Mouse (Mus musculus): ENCODE results near the gene Slc25a38. TPM values are rescaled to one million over a fixed set of nuclear protein-coding genes. Genes with fewer than 3 reads are reported as not detected.
"Not testable (repeated sequence)": the region's sequence is repeated elsewhere in the genome, so short reads cannot be mapped to it uniquely, and the experiment has no call there.

Gene Slc25a38
- polyA plus RNA-seq, 1 experiment from 2014 or later = 37.6 TPM

DNA sequence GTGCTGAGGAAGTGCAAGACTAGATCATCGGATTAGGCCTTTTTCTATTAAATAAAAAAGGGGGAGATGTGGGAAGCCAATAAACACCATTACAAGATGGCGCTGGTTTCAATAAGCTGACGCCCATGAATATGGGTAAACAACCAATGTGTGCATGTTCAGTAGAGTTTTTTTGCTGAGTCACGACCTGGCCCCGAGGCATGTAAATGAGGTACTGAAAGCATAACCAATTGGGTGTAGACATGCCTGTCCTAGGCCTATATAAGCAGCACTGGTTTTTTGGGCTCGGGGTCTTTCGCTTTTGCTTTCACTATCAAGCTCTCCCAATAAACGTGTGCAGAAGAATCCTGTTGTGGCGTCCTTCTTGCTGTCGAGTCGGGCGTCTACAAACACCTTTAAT is 1.2 kb upstream of the Slc25a38 start:
- H3K27me3 ChIP-seq (replicated peaks); H3K4me2 ChIP-seq; H3K4me1 ChIP-seq; H3K9ac ChIP-seq; H3K9me3 ChIP-seq; ATAC-seq (ENCODE audit: insufficient read depth, low FRiP score, low read depth); H3K36me3 ChIP-seq; H3K27ac ChIP-seq; H3K4me3 ChIP-seq (replicated peaks): not testable (repeated sequence)
- 91% methylated on average over 12 of the region's 12 CpGs for WGBS

DNA sequence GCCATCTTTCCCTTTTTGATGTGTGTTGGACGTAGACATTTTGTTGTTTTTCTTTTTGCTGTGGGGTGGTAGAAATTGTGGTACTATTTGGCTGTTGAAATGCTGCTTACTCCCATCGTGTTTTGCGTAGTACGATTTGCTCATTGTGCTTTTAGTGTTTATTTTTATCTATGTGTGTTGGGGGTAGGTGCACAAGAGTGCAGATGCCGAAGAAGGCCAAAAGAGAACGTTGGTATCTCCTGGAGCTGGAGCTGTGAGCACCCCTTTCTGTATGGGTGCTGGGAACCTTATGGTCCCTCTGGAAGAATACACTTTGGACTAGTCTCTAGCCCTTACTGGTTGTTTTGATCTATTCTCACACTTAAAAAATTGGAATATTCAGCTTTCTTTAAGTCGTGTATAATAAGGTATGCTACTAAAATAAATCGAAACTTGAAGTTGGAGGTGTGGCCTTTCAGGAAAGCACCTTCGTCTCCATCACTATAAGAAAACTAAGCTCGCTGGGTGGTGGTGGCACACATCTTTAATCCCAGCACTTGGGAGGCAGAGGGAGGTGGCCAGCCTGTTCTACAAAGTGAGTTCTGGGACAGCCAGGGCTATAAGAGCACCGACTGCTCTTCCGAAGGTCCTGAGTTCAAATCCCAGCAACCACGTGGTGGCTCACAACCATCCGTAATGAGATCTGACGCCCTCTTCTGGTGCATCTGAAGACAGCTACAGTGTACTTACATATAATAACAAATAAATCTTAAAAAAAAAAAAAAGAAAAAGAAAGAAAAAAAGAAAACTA is 1.2 kb downstream of the Slc25a38 start:
- 75% methylated on average over 15 of the region's 15 CpGs for WGBS
- H3K4me3 ChIP-seq (replicated peaks) = peak overlapping the region; percentile 92

DNA sequence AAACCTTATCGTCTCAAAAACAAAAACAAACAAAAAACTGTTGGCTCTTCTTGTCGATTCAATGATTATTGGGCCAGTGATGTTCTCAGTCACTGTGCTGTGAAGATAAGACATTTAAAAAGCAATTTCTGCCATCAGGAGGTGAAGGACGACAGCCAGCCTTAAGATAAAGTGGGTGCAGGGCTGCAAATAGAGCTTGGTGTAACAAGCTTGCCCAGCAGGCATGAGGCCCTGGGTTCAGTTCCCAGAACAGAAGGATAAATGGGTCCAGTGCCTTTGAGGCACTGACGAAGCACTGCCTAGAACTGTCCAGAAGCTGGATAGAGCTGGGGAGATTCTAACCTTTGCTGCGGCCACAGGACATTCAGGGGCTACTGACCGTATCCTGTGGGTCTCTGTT is 2.3 kb downstream of the Slc25a38 start:
- no peak overlapping the region for H3K4me2 ChIP-seq
- WGBS = 83% methylated on average over 6 of the region's 6 CpGs

More for the DNA sequence above, 1.2 kb downstream of the Slc25a38 start:
- Histone ChIP-seq H3K9ac (no peak overlapping the region), H3K27me3 (replicated peaks) (no peaks in the 10 kb centered on the region), H3K27ac (peak overlapping the region; percentile 98), H3K4me1 (peaks cover 9% of the 10 kb centered on the region), H3K9me3 (no peaks in the 10 kb centered on the region), H3K4me2 (peak overlapping the region; percentile 89), H3K36me3 (no peaks in the 10 kb centered on the region)
- no peak for ATAC-seq (ENCODE audit: insufficient read depth, low FRiP score, low read depth)

DNA sequence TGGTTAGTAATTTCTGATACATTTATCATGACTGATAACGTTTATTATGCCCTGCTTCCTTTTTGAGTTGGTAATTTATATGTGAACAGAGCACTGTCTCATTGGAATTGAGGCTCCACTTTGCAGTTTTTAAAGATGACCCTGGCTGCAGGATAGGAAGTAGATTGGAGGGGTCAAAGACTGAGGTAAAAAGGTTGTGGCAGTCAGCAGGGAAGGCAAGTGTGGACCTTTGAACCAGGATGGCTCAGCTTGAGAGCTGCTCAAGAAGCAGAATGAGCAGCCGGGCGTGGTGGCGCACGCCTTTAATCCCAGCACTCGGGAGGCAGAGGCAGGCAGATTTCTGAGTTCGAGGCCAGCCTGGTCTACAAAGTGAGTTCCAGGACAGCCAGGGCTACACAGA is 3.3 kb downstream of the Slc25a38 start:
- ATAC-seq (ENCODE audit: insufficient read depth, low FRiP score, low read depth) = no peak

More for the DNA sequence above, 2.3 kb downstream of the Slc25a38 start:
- no peak overlapping the region for H3K27ac ChIP-seq
- no peak overlapping the region for H3K4me3 ChIP-seq (replicated peaks)
- H3K27me3 ChIP-seq (replicated peaks) = no peaks in the 10 kb centered on the region
- H3K4me1 ChIP-seq = peaks cover 9% of the 10 kb centered on the region
- 0 out of 2 replicates have a peak, but pooled peaks cover 3% of the 10 kb centered on the region for H3K36me3 ChIP-seq
- H3K9ac ChIP-seq = no peak overlapping the region
- ATAC-seq (ENCODE audit: insufficient read depth, low FRiP score, low read depth) = peak; percentile 5; the same call in 1 of the 2 replicates
- no peaks in the 10 kb centered on the region for H3K9me3 ChIP-seq

DNA sequence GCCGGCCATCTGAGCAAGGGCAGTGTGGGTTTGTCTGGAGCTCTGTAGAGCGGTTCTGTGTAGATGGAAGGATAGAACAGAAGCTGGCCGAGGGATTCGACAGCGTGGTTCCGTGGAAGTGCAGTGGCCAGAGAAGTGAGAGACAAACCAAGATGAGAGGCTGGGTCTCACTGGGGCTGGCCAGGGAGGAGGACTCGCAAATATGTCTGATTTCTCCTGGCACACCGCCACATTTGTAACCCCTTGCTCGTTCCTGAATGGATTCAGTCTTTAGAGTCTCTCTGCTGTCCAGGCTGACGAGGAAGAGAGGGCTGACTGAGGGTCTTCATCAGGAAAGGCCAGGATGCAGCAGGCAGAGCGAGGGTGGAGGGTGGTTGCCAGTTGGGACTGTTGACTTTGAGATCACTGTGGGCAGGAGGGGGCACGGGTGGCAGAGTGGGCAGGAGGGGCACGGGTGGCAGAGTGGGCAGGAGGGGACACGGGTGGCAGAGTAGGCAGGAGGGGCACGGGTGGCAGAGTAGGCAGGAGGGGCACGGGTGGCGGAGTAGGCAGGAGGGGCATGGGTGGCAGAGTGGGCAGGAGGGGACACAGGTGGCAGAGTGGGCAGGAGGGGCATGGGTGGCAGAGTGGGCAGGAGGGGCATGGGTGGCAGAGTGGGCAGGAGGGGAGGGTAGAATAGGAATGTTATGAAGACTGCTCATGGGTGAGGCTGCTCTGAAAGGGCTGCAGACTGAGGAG is 4.0 kb downstream of the Slc25a38 start:
- WGBS = 84% methylated on average over 16 of the region's 17 CpGs
- no peak overlapping the region for H3K27ac ChIP-seq
- ATAC-seq (ENCODE audit: insufficient read depth, low FRiP score, low read depth) = no peak
- H3K9me3 ChIP-seq = no peaks in the 10 kb centered on the region
- peaks cover 16% of the 10 kb centered on the region; the same call in 1 of the 2 replicates for H3K36me3 ChIP-seq
- H3K4me1 ChIP-seq = peaks cover 9% of the 10 kb centered on the region
- H3K9ac ChIP-seq = no peak overlapping the region
- no peaks in the 10 kb centered on the region for H3K27me3 ChIP-seq (replicated peaks)
- H3K4me2 ChIP-seq = no peak overlapping the region
- H3K4me3 ChIP-seq (replicated peaks) = no peak overlapping the region

More for the DNA sequence above, 3.3 kb downstream of the Slc25a38 start:
- no peak overlapping the region for H3K4me2 ChIP-seq
- WGBS = 87% methylated on average over 7 of the region's 7 CpGs
- no peak overlapping the region for H3K27ac ChIP-seq
- H3K9me3 ChIP-seq = no peaks in the 10 kb centered on the region
- H3K4me1 ChIP-seq = peaks cover 9% of the 10 kb centered on the region
- H3K27me3 ChIP-seq (replicated peaks) = no peaks in the 10 kb centered on the region
- no peak overlapping the region for H3K4me3 ChIP-seq (replicated peaks)
- peaks cover 12% of the 10 kb centered on the region; the same call in 1 of the 2 replicates for H3K36me3 ChIP-seq
- H3K9ac ChIP-seq = no peak overlapping the region

DNA sequence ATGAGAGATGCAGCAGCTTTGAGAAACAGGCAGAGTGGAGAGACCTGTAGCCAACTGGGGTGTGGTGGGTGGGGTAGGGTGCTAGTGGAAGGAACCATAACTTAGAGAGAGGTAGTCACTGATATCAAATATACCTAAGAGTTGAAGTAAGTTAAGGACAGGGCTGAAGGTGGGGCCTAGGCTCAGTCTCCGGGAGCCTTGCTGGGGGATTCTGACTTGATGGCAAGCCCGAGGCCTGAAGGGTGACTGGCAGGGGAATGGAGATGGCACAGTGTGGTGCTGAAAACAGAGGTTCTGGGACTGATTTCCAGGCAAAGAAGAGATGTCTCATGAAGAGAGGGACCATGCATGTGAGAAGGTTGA is 4.6 kb downstream of the Slc25a38 start:
- peak overlapping the region; percentile 75; the same call in 1 of the 2 replicates for H3K27ac ChIP-seq

DNA sequence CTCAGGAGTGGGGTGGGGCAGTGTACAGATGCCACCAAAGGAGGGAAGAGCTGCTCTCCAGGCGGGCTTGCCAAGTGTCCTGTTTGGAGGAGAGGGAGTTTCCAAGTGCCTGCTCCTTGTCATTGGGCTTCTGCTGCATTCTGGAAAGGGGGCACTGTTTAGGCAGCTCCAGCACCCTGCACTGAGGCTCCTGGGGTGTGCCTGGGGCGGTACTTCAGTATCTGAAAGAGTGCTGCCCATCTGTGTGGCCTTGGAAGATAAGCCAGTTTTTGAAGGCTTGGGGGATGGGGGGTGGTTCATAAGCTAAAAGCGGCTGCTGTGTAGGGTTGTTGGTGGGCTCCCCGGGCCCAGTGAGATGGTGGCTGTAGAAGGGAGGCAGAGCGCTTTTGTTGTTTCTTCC is 5.4 kb downstream of the Slc25a38 start:
- ATAC-seq (ENCODE audit: insufficient read depth, low FRiP score, low read depth) = peak; percentile 81
- Histone ChIP-seq H3K4me3 (replicated peaks) (no peak overlapping the region), H3K36me3 (peaks cover 28% of the 10 kb centered on the region; the same call in 1 of the 2 replicates), H3K27ac (peak overlapping the region; percentile 75), H3K4me1 (peaks cover 9% of the 10 kb centered on the region), H3K9ac (no peak overlapping the region), H3K4me2 (peak overlapping the region; percentile 19; the same call in 1 of the 2 replicates), H3K27me3 (replicated peaks) (no peaks in the 10 kb centered on the region), H3K9me3 (no peaks in the 10 kb centered on the region)
- 69% methylated on average over 5 of the region's 5 CpGs for WGBS

More for the DNA sequence above, 4.6 kb downstream of the Slc25a38 start:
- ATAC-seq (ENCODE audit: insufficient read depth, low FRiP score, low read depth) = no peak
- 87% methylated on average over 2 of the region's 2 CpGs for WGBS
- H3K36me3 ChIP-seq = peaks cover 22% of the 10 kb centered on the region; the same call in 1 of the 2 replicates
- H3K4me1 ChIP-seq = peaks cover 9% of the 10 kb centered on the region
- H3K4me2 ChIP-seq = no peak overlapping the region
- no peaks in the 10 kb centered on the region for H3K9me3 ChIP-seq
- no peaks in the 10 kb centered on the region for H3K27me3 ChIP-seq (replicated peaks)
- H3K4me3 ChIP-seq (replicated peaks) = no peak overlapping the region
- H3K9ac ChIP-seq = no peak overlapping the region

DNA sequence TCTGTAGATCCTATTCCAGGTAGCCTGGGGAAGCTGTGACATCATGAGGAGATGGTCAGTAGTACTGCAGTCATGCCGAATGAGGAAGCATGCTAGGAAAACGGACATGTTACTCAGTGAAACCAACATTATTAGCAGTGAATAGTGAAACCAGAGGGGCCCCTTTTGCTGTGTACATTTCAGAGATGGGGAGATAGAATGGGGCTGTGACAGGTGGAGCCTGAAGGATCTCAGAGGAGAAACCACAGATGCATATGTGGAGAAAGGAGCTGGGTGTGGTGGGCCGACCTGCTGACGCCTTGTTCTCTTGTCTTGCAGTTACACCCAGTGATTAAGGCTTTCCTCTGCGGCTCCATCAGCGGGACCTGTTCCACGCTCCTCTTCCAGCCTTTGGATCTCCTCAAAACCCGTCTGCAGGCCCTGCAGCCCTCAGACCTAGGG is 6.0 kb downstream of the Slc25a38 start:
- H3K4me1 ChIP-seq = peaks cover 6% of the 10 kb centered on the region
- H3K4me3 ChIP-seq (replicated peaks) = no peak overlapping the region
- peak overlapping the region; percentile 19; the same call in 1 of the 2 replicates for H3K4me2 ChIP-seq
- H3K27me3 ChIP-seq (replicated peaks) = no peaks in the 10 kb centered on the region
- H3K36me3 ChIP-seq = peaks cover 33% of the 10 kb centered on the region; the same call in 1 of the 2 replicates
- WGBS = 73% methylated on average over 8 of the region's 8 CpGs
- peak overlapping the region; percentile 75 for H3K27ac ChIP-seq
- ATAC-seq (ENCODE audit: insufficient read depth, low FRiP score, low read depth) = peak; percentile 68; the same call in 1 of the 2 replicates
- H3K9ac ChIP-seq = no peak overlapping the region
- H3K9me3 ChIP-seq = no peaks in the 10 kb centered on the region

DNA sequence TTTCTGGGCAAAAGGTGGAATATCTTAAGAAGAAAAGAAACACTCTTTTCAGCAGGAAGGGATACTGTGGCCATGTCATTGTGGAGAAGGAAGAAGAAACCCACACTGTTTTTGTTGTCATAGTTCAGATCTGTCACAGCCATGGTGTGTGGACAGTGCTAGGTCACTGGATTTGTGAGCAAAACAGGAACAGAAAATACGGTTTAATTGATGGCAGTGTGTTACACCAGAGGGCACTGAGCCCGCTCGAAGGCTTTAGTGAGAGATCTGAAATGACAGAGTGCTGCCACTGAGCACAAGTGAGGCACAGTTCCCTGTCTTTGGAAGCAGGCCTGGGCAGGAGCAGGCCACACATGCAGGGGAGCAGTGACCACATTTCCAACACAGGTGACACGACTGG is 8.0 kb downstream of the Slc25a38 start:
- no peak overlapping the region for H3K9ac ChIP-seq
- 0 out of 2 replicates have a peak overlapping the region, but pooled peaks have one; percentile 21 for H3K27ac ChIP-seq
- H3K9me3 ChIP-seq = no peaks in the 10 kb centered on the region
- no peak for ATAC-seq (ENCODE audit: insufficient read depth, low FRiP score, low read depth)
- WGBS = 84% methylated on average over 4 of the region's 4 CpGs
- H3K36me3 ChIP-seq = peaks cover 43% of the 10 kb centered on the region
- peaks cover 3% of the 10 kb centered on the region for H3K4me1 ChIP-seq
- H3K27me3 ChIP-seq (replicated peaks) = no peaks in the 10 kb centered on the region
- H3K4me2 ChIP-seq = no peak overlapping the region
- H3K4me3 ChIP-seq (replicated peaks) = no peak overlapping the region

DNA sequence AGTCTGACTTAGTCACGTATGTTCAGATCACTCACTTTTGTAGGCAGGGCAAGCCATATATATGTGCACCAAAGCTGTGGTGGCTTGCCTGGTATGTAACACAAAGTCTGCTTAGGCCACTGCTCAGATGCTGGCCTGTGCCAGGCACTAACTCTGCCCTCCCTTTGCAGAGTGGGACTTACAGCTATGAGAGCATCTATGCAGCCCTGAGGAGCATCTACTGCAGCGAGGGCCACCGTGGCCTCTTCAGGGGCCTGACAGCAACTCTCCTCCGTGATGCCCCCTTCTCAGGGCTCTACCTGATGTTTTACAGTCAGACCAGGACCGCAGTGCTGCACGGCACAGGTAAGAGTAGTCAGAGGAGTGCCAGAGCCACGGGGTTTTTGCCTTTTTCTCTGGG is 10.3 kb downstream of the Slc25a38 start:
- 93% methylated on average over 7 of the region's 7 CpGs for WGBS
- Histone ChIP-seq H3K36me3 (peaks cover 45% of the 10 kb centered on the region), H3K27ac (no peak overlapping the region)

DNA sequence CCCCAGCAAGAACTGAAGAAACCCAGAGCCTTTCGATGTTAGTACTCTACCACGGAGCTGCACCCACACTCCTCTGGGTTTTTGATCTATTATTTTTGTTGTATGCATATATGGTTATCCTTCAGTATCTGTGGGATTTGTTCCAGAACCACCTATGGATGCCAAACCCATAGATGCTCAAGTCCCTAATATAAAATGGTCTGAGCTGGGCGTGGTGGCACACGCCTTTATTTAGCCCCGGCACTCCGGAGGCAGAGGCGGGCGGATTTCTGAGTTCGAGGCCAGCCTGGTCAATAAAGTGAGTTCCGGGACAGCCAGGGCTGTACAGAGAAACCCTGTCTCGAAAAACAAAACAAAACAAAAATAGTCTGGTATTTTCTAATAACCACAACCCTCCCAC is 16.7 kb downstream of the Slc25a38 start:
- Histone ChIP-seq H3K4me2 (peak overlapping the region; percentile 53), H3K4me1 (peaks cover 10% of the 10 kb centered on the region), H3K4me3 (replicated peaks) (peak overlapping the region; percentile 40), H3K9ac (no peak overlapping the region), H3K9me3 (no peaks in the 10 kb centered on the region), H3K27me3 (replicated peaks) (no peaks in the 10 kb centered on the region), H3K36me3 (peaks cover 35% of the 10 kb centered on the region), H3K27ac (peak overlapping the region; percentile 85; the same call in 1 of the 2 replicates)
- peak; percentile 2; the same call in 1 of the 2 replicates for ATAC-seq (ENCODE audit: insufficient read depth, low FRiP score, low read depth)
- WGBS = 52% methylated on average over 11 of the region's 11 CpGs

More for the DNA sequence above, 10.3 kb downstream of the Slc25a38 start:
- Histone ChIP-seq H3K27me3 (replicated peaks) (no peaks in the 10 kb centered on the region), H3K4me1 (peaks cover 2% of the 10 kb centered on the region), H3K9ac (no peak overlapping the region), H3K9me3 (no peaks in the 10 kb centered on the region), H3K4me2 (no peak overlapping the region), H3K4me3 (replicated peaks) (no peak overlapping the region)
- no peak for ATAC-seq (ENCODE audit: insufficient read depth, low FRiP score, low read depth)

Measured in stomach, embryonic 15.5 days (tissue).